Mouse (Mus musculus) lung, adult 2 months (tissue): ENCODE data around the gene Mcm10.

Experiments used
- CTCF ChIP-seq: fragments of 200-500 bp; IDR thresholded peaks from 2 replicates; pipeline ENCODE4 v1.5.1; 2011; ENCODE audit warnings: mild to moderate bottlenecking, low read length, control low read depth; ENCODE audit not compliant: insufficient read depth
- POLR2A ChIP-seq: fragments of 200-500 bp; IDR thresholded peaks from 2 replicates; pipeline ENCODE4 v1.6.1; 2011; ENCODE audit warnings: low read depth, mild to moderate bottlenecking, control low read depth, low read length, borderline replicate concordance; ENCODE audit errors: extremely low read depth

GRCm38 (mm10) chr2:5028047-5028446, 15.5 kb upstream of the Mcm10 start:
- TF ChIP-seq POLR2A (no peak), CTCF (no peak)
